Mouse (Mus musculus) lung, adult 18-20 months (tissue): ENCODE results near the gene Bpgm.
A peak's percentile ranks its signal among the peaks of the same experiment; 100 is the strongest.

Source experiments
- DNase-seq, 2 experiments: peaks; one replicate each; pipeline ENCODE4 v3.0.0; 2022; ENCODE audit warnings: mixed read lengths in 2 of 2

Bpgm gene

GRCm38 (mm10) chr6:34486071-34486626 is 10.1 kb downstream of the Bpgm start:
- no peak for DNase-seq

- DNase-seq: peak in 1 of 2 experiments; percentile 51
Measured at GRCm38 (mm10) chr6:34493327-34494095, 17.5 kb downstream of the Bpgm start.

- DNase-seq: peak in 1 of 2 experiments; percentile 55
Measured at GRCm38 (mm10) chr6:34495140-34495551, 19.1 kb downstream of the Bpgm start.

- DNase-seq: no peak
Measured at GRCm38 (mm10) chr6:34497991-34498625, 22.1 kb downstream of the Bpgm start.

- no peak for DNase-seq
Measured at GRCm38 (mm10) chr6:34502291-34502690, 26.3 kb downstream of the Bpgm start.

GRCm38 (mm10) chr6:34505957-34506356 is 29.9 kb downstream of the Bpgm start:
- DNase-seq: no peak

- DNase-seq: no peak
Measured at GRCm38 (mm10) chr6:34507581-34507980, 31.6 kb downstream of the Bpgm start.

- DNase-seq: no peak
Measured at GRCm38 (mm10) chr6:34508016-34508415, 32.0 kb downstream of the Bpgm start.

GRCm38 (mm10) chr6:34510277-34510676 is 34.3 kb downstream of the Bpgm start:
- no peak for DNase-seq

GRCm38 (mm10) chr6:34511410-34511809 is 35.4 kb downstream of the Bpgm start:
- DNase-seq: no peak

- DNase-seq: no peak
Measured at GRCm38 (mm10) chr6:34512741-34513140, 36.7 kb downstream of the Bpgm start.

GRCm38 (mm10) chr6:34514655-34515054 is 38.6 kb downstream of the Bpgm start:
- no peak for DNase-seq

- no peak for DNase-seq
Measured at GRCm38 (mm10) chr6:34515098-34515782, 39.2 kb downstream of the Bpgm start.

- DNase-seq: no peak
Measured at GRCm38 (mm10) chr6:34515783-34516099, 39.7 kb downstream of the Bpgm start.

- DNase-seq: no peak
Measured at GRCm38 (mm10) chr6:34517750-34518149, 41.7 kb downstream of the Bpgm start.

- DNase-seq: no peak
Measured at GRCm38 (mm10) chr6:34519087-34519486, 43.1 kb downstream of the Bpgm start.

- no peak for DNase-seq
Measured at GRCm38 (mm10) chr6:34520491-34520890, 44.5 kb downstream of the Bpgm start.

GRCm38 (mm10) chr6:34520912-34521311 is 44.9 kb downstream of the Bpgm start:
- DNase-seq: no peak

GRCm38 (mm10) chr6:34523476-34523875 is 47.5 kb downstream of the Bpgm start:
- DNase-seq: no peak

- no peak for DNase-seq
Measured at GRCm38 (mm10) chr6:34525499-34525924, 49.5 kb downstream of the Bpgm start.

GRCm38 (mm10) chr6:34525927-34526326 is 49.9 kb downstream of the Bpgm start:
- no peak for DNase-seq

- no peak for DNase-seq
Measured at GRCm38 (mm10) chr6:34526389-34526788, 50.4 kb downstream of the Bpgm start.

GRCm38 (mm10) chr6:34528131-34528530 is 52.1 kb downstream of the Bpgm start:
- DNase-seq: no peak

GRCm38 (mm10) chr6:34529992-34530391 is 54.0 kb downstream of the Bpgm start:
- no peak for DNase-seq
